Mouse (Mus musculus): ENCODE results near the gene Traf5. TPM values are rescaled to one million over a fixed set of nuclear protein-coding genes. Genes with fewer than 3 reads are reported as not detected.

The Traf5 gene
- 4.1 and 5.3 TPM in 2 replicates for polyA plus RNA-seq (2016; fragmentation: Nextera tagmentation; extraction: Ambion mirVana)

- 3% methylated on average over 63 of the region's 63 CpGs for WGBS
These were observed at the start of gene Traf5 for GRCm38 (mm10) chr1:192091806-192092772. Gene Traf5, minus strand, starts transcription at chr1:192092559.

GRCm38 (mm10) chr1:192140313-192140712 is 48.0 kb upstream of the Traf5 start:
- 98% methylated on average over 2 of the region's 2 CpGs for WGBS
- no peak for ATAC-seq (ENCODE audit: low FRiP score)

More at GRCm38 (mm10) chr1:192091806-192092772, at the start of gene Traf5:
- H3K27ac ChIP-seq, result no peak within 1 kb of the TSS
- peak; percentile 97 for ATAC-seq (ENCODE audit: low FRiP score)
- no peaks in the 10 kb centered on the region for H3K9me3 ChIP-seq (replicated peaks)
- peaks cover 33% of the 10 kb centered on the region for H3K27me3 ChIP-seq
- H3K4me1 ChIP-seq, result peaks cover 3% of the 10 kb centered on the region; the same call in 1 of the 2 replicates
- peak within 1 kb of the TSS; percentile 69 for H3K9ac ChIP-seq
- H3K4me3 ChIP-seq, result peak within 1 kb of the TSS; percentile 52
- peak within 1 kb of the TSS; percentile 83 for H3K4me2 ChIP-seq (replicated peaks)
- no peaks in the 10 kb centered on the region for H3K36me3 ChIP-seq

DNA sequence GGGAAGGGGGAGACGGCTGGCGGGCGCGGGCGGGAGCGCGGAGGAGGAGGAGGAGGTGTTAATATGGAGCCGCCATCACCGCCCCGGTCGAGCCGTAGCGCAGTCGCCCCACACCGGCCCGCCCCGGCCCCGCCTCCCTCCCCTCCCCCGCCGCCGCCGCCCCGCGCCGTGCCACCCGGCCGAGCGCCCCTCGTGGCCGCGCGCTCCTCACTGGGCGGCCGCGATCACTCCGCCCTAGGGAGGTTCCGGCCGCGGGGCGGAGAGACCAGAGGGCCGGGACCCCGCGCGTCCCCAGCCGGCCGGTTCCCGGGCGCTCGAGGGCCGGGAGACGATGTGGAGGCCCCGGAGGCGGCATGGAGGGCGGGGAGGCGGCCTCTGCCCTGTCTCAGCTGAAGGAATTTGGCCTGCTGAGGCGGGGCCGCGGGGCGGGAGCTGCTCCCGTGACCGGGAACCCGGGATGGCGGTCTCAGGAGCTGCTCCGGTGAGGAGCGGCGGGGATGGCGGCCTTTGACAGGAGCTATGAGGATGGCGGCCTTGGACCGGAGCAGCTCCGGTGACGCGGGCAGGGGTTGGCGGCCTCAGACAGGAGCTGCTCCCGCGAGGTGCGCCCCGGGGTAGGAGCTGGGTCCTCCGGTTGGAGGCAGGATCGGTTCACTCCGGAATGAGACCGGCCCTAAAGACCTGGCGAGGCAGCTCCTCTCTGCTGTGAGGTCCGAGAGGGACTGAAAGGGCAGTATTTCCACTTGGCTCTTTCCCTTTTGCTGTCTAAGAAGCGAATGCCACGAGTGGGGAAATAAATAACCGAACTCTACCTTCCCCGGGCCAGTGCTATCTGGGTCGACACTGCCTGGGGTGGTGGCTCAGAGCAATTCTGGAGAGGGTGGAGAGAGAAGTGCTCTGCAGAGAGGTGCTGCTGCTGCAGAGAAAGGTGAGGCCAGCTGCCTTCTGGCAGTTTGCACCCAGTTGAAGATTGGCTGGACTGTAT is 45.9 kb upstream of the Traf5 start, which contains the start of gene Rcor3:
Gene Rcor3, minus strand, starts transcription at position 137 of the 985 bp plus-strand sequence.
- WGBS, result under 1% methylated on average over 62 of the region's 88 CpGs
- Histone ChIP-seq H3K27ac (peak within 1 kb of the TSS; percentile 99), H3K9ac (peak within 1 kb of the TSS; percentile 94), H3K4me2 (replicated peaks) (peak within 1 kb of the TSS; percentile 92), H3K4me3 (peak within 1 kb of the TSS; percentile 72), H3K36me3 (peaks cover 4% of the 10 kb centered on the region; the same call in 1 of the 2 replicates), H3K9me3 (replicated peaks) (no peaks in the 10 kb centered on the region), H3K4me1 (peaks cover 13% of the 10 kb centered on the region), H3K27me3 (no peaks in the 10 kb centered on the region)
- ATAC-seq (ENCODE audit: low FRiP score), result peak; percentile 84

More at GRCm38 (mm10) chr1:192140313-192140712, 48.0 kb upstream of the Traf5 start:
- no peaks in the 10 kb centered on the region for H3K9me3 ChIP-seq (replicated peaks)
- no peaks in the 10 kb centered on the region for H3K36me3 ChIP-seq
- no peak overlapping the region for H3K4me2 ChIP-seq (replicated peaks)
- no peak overlapping the region for H3K4me3 ChIP-seq
- H3K4me1 ChIP-seq, result peaks cover 13% of the 10 kb centered on the region
- no peaks in the 10 kb centered on the region for H3K27me3 ChIP-seq
- no peak overlapping the region for H3K27ac ChIP-seq
- no peak overlapping the region for H3K9ac ChIP-seq

DNA sequence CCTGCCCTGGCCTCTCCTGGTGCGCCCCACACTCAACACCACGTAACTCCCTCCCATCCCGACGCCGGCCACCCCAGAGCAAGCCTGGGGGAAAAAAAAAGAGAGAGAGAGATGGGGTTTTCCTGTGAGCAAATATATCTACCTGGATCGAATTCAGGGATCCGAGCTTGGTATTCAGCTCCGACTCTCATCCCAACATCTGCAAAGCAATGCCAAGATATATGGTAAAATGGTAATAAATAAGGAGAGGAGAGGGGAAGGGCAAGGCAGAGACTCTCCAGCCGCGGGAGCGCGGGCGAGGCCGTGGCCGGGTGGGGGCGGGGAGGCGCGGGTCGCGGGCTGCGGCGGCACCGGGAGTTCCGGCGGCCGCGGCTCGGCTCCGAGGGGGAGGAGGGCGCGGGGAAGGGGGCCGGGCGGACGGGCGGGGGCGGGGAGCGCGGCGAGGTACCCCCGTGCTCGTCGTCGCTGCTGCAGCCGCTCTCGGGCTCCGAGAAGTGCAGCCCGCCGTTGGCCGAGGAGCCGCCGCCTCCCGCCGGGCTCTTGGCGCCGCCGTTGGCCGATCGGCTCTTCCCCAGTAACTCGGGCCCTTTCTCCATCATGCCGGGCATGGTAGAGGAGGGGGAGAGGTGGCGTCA is 45.0 kb upstream of the Traf5 start:
- under 1% methylated on average over 35 of the region's 61 CpGs for WGBS
- peak overlapping the region; percentile 94 for H3K9ac ChIP-seq
- peaks cover 4% of the 10 kb centered on the region; the same call in 1 of the 2 replicates for H3K36me3 ChIP-seq
- no peaks in the 10 kb centered on the region for H3K27me3 ChIP-seq
- peak overlapping the region; percentile 72 for H3K4me3 ChIP-seq
- H3K4me2 ChIP-seq (replicated peaks), result peak overlapping the region; percentile 92
- H3K9me3 ChIP-seq (replicated peaks), result no peaks in the 10 kb centered on the region
- peak overlapping the region; percentile 99 for H3K27ac ChIP-seq
- no peak; the same call in none of the 2 replicates for ATAC-seq (ENCODE audit: low FRiP score)
- H3K4me1 ChIP-seq, result peaks cover 13% of the 10 kb centered on the region

- under 1% methylated on average over 52 of the region's 55 CpGs for WGBS
- Histone ChIP-seq H3K4me1 (peaks cover 13% of the 10 kb centered on the region), H3K36me3 (peaks cover 4% of the 10 kb centered on the region; the same call in 1 of the 2 replicates), H3K4me2 (replicated peaks) (peak overlapping the region; percentile 92), H3K27me3 (no peaks in the 10 kb centered on the region), H3K9me3 (replicated peaks) (no peaks in the 10 kb centered on the region), H3K27ac (peak overlapping the region; percentile 99), H3K4me3 (peak overlapping the region; percentile 72), H3K9ac (peak overlapping the region; percentile 94)
- peak; percentile 85 for ATAC-seq (ENCODE audit: low FRiP score)
These were observed 44.4 kb upstream of the Traf5 start for GRCm38 (mm10) chr1:192136561-192137290.

DNA sequence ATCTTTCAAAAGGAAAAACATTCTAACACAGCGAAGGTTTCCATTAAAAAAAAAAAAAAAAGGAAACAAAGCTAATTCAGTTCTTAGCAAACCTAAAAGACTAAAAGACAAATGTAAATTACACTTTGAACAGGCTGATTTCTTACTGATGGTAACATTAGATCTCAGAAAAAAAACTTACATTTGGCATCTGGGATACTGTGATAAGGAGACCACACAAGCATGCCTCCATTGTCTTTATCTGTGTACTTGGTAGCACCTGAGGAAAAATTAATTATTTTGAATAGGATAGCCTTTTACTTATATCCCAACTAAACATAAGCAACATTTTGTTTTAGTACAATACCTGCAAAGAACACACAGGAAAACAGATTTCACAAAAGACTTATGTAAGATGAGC is 37.8 kb upstream of the Traf5 start:
- Histone ChIP-seq H3K36me3 (peaks cover 17% of the 10 kb centered on the region), H3K4me1 (no peaks in the 10 kb centered on the region), H3K9me3 (replicated peaks) (no peaks in the 10 kb centered on the region), H3K9ac (no peak overlapping the region), H3K27ac (no peak overlapping the region), H3K4me2 (replicated peaks) (no peak overlapping the region), H3K4me3 (no peak overlapping the region), H3K27me3 (no peaks in the 10 kb centered on the region)
- no peak for ATAC-seq (ENCODE audit: low FRiP score)
- 95% methylated on average over 1 of the region's 1 CpGs for WGBS

- Histone ChIP-seq H3K27me3 (no peaks in the 10 kb centered on the region), H3K4me1 (no peaks in the 10 kb centered on the region), H3K4me2 (replicated peaks) (no peak overlapping the region), H3K9ac (no peak overlapping the region), H3K27ac (no peak overlapping the region), H3K36me3 (peaks cover 24% of the 10 kb centered on the region), H3K4me3 (no peak overlapping the region), H3K9me3 (replicated peaks) (no peaks in the 10 kb centered on the region)
- WGBS, result 94% methylated on average over 8 of the region's 8 CpGs
- ATAC-seq (ENCODE audit: low FRiP score), result no peak
These were observed 36.0 kb upstream of the Traf5 start for GRCm38 (mm10) chr1:192128343-192128742.

GRCm38 (mm10) chr1:192125761-192126160 is 33.4 kb upstream of the Traf5 start:
- Histone ChIP-seq H3K27ac (no peak overlapping the region), H3K36me3 (peaks cover 43% of the 10 kb centered on the region), H3K4me3 (no peak overlapping the region), H3K27me3 (no peaks in the 10 kb centered on the region), H3K4me2 (replicated peaks) (no peak overlapping the region), H3K9ac (no peak overlapping the region), H3K4me1 (no peaks in the 10 kb centered on the region), H3K9me3 (replicated peaks) (no peaks in the 10 kb centered on the region)
- ATAC-seq (ENCODE audit: low FRiP score), result no peak
- WGBS, result 89% methylated on average over 6 of the region's 6 CpGs

- ATAC-seq (ENCODE audit: low FRiP score), result no peak
- no peak overlapping the region for H3K4me2 ChIP-seq (replicated peaks)
- no peak overlapping the region for H3K4me3 ChIP-seq
- 90% methylated on average over 6 of the region's 6 CpGs for WGBS
- H3K9ac ChIP-seq, result no peak overlapping the region
- no peaks in the 10 kb centered on the region for H3K27me3 ChIP-seq
- no peak overlapping the region for H3K27ac ChIP-seq
- H3K4me1 ChIP-seq, result no peaks in the 10 kb centered on the region
- H3K9me3 ChIP-seq (replicated peaks), result no peaks in the 10 kb centered on the region
- peaks cover 78% of the 10 kb centered on the region for H3K36me3 ChIP-seq
These were observed 23.9 kb upstream of the Traf5 start for GRCm38 (mm10) chr1:192116262-192116661.

- no peak for ATAC-seq (ENCODE audit: low FRiP score)
- H3K4me2 ChIP-seq (replicated peaks), result no peak overlapping the region
- no peak overlapping the region for H3K4me3 ChIP-seq
- no peak overlapping the region for H3K9ac ChIP-seq
- H3K4me1 ChIP-seq, result no peaks in the 10 kb centered on the region
- H3K9me3 ChIP-seq (replicated peaks), result no peaks in the 10 kb centered on the region
- H3K27me3 ChIP-seq, result no peaks in the 10 kb centered on the region
- H3K27ac ChIP-seq, result no peak overlapping the region
- WGBS, result 96% methylated on average over 1 of the region's 1 CpGs
- peaks cover 78% of the 10 kb centered on the region for H3K36me3 ChIP-seq
These were observed 23.0 kb upstream of the Traf5 start for GRCm38 (mm10) chr1:192115378-192115777.

- Histone ChIP-seq H3K4me2 (replicated peaks) (no peak overlapping the region), H3K9ac (no peak overlapping the region), H3K27ac (no peak overlapping the region), H3K4me1 (no peaks in the 10 kb centered on the region), H3K27me3 (no peaks in the 10 kb centered on the region), H3K36me3 (peaks cover 45% of the 10 kb centered on the region), H3K9me3 (replicated peaks) (no peaks in the 10 kb centered on the region), H3K4me3 (no peak overlapping the region)
- WGBS, result 84% methylated on average over 6 of the region's 6 CpGs
- ATAC-seq (ENCODE audit: low FRiP score), result no peak
These were observed 16.8 kb upstream of the Traf5 start for GRCm38 (mm10) chr1:192109169-192109568.
